Mouse (Mus musculus) urinary bladder, postnatal 10 days (tissue): ENCODE data around the gene Paqr4.

Experiments used
- DNase-seq: peaks from one replicate; pipeline ENCODE4 v3.0.0; 2022; ENCODE audit warnings: low spot score

Paqr4 gene

DNA sequence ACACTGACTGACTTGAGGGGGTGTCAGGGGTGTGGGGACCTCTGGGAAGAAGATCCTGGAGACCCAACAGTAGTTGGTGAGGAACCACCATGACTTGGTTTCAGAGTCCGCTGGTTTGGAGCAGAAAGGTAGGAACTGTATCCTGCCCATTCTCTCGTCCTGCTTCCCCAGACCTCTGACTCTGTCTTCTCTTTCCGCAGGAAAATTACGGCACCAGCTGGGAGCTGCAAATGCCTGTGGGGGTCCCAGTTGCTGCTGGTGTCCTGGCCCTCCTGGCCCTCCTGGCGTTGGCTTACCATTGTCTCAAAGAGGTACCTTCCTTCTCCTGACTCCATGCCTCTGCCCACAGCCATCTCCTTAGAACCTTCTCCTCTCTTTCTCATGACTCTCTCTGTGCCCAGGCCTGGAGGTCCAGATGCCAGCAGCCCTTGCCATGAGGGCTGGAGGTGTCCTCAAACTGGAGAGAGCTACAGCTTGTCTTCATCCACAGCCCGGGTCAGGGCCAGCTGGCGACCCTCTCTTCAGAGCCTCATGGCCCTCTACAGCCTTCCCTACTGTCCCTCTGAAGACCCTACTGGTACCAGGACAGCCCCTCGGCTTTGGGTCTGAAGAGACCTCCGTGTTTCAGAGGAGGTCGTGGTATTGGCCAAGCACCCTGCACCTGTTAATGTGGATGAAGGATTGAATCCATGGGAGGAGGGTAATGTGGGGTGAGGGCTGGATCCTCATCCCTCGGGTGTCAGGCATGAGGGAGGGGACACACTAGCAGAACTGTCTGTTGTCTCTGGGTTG, 8.9 kb upstream of the Paqr4 start:
- no peak for DNase-seq

DNA sequence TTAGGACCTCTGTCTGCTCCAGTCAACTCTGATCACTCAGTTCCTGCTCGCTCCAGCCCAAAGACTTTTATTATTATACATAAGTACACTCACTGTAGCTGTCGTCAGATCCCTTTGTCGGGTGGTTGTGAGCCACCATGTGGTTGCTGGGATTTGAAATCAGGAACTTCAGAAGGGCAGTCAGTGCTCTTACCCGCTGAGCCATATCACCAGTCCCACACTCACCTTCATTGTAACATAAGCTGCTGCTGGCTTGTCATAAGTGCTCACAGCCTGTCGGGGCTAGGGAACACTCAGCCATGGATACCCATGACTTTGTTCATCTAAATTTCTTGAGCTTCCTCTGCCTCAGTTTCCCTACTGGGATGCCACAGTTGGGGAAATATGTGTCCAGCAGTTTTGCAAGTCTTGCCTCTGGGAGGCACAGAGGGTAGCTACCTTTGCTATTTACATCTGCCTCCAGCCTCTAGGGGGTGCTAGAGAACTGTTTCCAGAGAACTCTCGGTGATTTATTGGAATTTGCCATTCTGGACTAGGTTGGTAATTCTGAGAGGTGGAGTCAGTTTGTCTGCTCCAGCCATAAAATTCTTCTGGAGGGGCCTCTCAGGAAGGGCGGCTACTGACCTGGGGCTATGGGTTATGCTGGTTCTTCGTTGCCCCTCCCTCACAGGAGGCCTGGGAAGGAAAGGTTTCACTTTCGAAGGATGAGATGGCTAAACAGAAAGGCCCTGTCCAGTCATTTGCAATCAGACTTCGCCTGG, 8.1 kb upstream of the Paqr4 start:
- no peak for DNase-seq

DNA sequence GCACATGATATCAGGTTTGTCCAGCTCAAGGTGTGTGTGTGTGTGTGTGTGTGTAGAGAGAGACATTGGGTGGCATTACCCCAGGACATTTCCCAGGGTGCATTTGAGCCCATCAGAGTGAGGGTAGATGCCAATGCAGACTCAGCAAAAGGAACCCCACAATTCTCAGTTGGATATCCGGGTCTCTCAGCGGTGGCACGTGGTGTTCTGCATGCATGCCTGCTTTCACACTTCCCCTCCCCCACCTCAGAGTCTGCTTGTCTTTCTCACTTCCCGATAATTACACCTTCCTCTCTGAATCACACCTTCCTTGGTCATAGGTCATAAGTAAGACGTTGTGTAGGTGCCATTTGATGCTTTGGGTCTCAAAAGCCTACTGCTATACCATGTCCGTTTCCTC, 7.4 kb upstream of the Paqr4 start:
- no peak for DNase-seq

DNA sequence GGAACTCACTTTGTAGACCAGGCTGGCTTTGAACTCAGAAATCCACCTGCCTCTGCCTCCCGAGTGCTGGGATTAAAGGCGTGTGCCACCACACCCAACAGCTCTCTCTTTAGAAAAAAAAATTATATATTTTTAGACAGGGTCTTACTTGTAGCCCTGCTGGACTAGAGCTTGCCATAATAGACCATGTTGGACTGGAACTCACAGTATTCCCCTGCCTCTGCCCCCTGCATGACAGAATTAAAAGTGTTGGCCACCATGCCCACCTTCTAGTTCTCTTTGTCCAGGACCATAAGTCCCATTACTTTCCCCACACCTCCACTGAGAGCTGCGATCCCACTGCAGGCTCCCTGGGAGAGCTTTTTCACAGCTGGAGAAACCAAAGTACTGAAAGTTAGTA, 6.8 kb upstream of the Paqr4 start:
- no peak for DNase-seq

GRCm38 (mm10) chr17:23746767-23747166, 6.1 kb upstream of the Paqr4 start:
- DNase-seq, result no peak

GRCm38 (mm10) chr17:23746311-23746710, 5.6 kb upstream of the Paqr4 start:
- DNase-seq, result no peak

DNA sequence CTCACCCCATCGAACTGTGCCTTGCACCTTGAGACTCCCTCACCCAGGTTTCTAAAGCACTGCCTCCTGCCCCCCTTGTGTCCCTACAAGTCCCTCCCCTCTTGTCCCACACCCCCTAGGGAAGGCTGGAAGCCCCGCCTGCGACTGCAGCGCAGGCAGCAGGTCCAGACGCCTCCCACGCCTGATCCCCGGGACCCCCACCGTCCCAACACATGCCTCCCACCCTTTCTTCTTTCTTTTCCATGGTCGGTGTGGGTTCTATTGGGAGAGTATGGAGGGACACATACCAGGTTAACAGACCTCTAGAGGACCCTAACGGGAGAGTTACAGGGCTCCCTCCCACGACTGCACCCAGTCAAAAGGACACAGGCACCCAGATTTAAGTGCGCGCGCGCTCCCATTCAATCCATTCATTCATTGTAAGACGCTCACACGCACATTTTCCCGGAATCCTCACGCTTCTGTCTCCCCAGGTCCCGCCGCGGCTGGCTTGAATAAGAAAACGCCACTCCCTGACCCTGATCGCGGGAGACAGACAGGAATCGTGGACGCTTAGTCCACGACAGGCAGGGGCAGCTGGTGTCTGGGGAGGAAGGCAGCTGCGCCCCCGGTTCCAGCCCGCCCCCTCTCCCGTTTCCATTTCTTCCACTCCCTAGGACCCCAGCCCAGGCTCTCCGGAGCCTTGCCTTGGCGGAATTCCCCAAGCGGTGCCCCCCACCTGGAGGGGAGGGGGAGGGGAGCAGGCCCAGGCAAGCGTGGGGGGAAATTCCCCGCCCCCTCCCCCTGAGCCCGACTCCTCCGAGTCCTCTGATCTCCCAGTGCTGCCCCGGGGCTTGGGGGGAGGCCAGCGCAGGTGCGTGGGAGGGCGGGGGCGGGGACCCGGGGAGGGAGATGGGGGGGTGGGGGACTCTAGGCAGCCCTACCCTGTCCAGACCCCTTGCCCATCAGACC, 4.9 kb upstream of the Paqr4 start, which contains the start of gene Kremen2:
TSS of gene Kremen2 (minus strand) at position 533 of the 951 bp plus-strand sequence.
- no peak for DNase-seq

GRCm38 (mm10) chr17:23744651-23745050, 4.0 kb upstream of the Paqr4 start:
- DNase-seq, result no peak

DNA sequence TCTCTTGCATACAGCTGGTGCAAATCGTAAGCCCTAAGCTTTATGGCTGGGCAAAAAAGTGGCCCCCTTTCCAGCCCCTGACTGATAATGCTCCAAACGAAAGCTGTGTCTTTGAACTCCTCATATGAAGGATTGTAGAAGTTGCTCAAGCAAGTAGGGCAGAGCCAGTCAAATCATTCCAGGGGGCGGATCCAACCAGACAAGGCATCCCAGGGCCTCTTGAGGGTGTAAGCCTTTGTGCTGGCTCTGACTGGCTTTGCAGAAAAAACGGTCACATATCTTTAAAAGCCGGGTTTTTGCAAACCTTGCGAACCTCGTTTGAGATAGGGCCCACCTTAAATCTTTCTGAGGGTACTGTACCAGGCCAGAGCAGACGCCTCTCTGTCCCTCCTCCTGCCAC, 3.4 kb upstream of the Paqr4 start:
- DNase-seq, result no peak

DNA sequence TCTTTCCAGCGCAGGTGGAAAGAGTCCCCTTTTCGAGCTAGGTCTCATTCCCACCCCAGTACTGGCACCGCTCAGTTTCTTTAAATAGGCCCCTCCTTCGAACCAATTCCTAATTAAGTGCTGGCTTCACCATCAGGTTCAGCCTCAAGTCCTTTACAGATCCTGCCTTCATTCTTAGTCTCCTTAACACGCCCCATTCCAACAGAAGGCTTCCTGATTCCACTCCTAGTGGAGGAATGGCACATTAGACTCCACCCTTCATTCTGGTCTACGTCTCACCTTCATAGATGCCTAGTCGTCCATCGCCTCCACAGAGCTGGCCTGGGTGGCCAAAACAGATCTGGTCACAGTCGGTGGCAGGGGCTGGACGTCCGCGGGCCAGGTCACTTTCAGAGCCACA, 2.3 kb upstream of the Paqr4 start:
- no peak for DNase-seq

GRCm38 (mm10) chr17:23742210-23742793, 1.6 kb upstream of the Paqr4 start:
- DNase-seq, result no peak

DNA sequence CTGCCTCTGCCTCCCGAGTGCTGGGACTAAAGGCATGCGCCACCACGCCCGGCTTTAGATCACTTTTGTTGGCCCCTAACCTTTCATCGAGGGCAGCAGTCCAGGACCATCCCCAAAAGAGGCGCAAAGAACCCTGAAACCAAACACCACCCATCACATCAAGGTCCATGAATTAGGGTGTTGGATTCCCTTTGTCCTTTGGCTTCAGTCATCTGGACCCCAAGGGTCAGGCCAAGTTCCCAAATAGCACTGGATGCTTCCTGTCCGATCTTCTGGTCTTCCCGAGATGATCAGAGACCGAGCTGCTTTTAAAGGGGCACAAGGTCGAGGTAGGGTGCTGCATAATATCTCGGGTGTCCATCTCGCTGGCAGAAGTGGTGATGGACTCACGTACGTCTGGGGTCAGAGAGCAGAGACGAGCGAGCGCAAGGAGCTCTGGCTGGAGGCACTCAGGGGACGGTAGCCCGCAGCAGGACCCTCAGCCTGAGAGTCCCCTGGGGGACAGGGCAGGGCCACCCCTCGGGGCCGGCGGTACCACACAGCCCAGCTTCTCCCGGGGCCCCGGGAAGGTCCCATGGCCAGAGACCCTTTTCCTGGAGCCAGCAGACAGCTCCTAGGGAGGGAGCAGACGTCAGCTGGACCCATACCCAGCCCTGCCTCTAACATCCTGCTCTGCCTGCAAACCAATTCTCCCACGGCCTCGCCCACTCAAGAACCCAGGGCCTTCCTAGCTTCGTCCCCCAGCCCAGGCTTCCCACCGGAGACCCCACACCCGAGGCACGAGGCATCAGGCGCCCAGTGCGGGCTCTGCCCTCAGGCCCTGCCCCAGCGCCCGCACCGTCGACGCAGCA, 917 bp upstream of the Paqr4 start:
- no peak for DNase-seq

GRCm38 (mm10) chr17:23740136-23740584, 507 bp downstream of the Paqr4 start:
- DNase-seq, result no peak

DNA sequence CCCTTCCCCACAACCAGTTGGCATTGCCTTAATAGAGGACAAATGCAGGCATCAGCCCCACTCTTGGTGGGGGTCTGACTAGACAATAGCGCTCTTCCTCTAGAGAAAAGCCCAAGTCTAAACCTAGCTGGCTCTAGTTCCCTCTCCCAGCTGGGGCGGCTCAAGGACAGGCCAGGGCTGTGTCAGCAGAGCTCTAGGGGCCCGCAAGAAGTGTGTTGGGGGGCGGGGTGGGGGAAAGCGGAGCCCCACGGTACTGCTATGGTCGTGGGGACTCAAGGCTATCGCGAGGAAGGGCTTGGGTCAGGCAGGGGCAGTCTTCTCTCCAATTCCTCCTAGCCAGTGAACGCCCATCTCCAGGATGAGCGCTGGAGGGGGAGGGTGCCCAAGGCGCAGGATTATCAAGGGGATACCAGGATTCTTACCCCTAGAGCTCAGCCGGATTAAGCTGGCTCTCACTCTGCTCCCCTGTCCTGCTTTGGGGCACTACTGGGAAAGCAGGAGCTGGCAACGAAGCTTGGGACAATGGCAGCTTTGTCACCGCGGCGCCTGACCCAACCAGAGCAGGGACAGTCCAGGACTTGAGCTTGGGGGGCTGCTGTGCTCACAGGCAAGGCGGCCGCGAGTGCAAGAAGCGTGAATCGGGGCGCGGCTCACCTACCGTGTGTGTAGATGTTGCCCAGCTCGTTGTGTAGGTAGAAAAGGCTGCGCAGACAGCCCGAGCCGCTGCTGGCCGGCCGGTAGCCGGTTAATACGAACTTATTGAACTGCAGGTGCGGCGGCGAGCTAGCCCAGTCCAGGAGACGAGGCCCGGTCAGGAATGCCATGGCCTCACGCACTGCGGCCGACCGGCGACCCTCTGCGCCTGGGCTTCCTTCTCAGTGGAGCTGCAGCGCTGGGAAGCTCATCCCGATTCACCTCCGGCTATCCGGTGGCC, 1.2 kb downstream of the Paqr4 start:
- DNase-seq, result no peak

DNA sequence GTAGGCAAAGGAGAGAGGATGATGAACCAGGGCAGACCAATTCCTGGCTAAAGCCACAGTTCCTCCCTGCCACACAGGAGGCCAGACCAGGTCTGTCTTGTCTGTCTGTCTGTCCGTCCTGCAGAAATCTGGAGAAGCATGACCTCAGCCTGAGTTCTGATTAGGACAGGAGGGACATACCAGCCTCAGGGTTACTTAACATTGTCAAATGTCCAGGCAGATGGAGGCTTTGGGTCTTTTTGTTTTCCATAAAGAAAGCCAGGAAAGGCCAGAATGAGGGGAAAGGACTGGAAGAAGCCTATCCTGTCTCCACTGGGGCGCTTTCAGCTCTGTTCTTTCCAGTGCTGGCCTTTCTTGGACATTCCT, 1.8 kb downstream of the Paqr4 start:
- no peak for DNase-seq

GRCm38 (mm10) chr17:23737493-23738445, 2.9 kb downstream of the Paqr4 start:
- DNase-seq, result no peak

- DNase-seq, result no peak
Observed at GRCm38 (mm10) chr17:23734341-23734740, 6.3 kb downstream of the Paqr4 start.

- DNase-seq, result no peak
Observed at GRCm38 (mm10) chr17:23730441-23730840, 10.2 kb downstream of the Paqr4 start.

DNA sequence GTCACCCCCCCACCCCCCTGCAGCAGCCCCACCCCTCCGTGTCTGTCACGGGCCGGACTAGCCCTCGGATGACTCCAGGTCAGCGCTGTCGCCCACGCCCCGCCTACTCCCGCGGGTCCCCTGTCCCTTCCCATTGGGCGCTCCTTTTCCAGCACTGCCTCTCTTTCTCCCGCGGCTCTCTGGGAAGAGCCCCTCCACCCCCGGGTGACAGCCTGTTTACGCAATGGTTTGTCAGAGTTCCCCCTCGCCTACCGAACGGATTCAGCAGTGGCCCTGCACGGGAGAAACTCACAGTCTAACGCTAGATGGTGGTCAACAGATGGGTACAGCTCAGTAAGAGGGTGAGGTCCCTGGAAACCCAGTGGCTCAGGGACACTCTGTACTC, 13.9 kb downstream of the Paqr4 start:
- no peak for DNase-seq
